Mouse (Mus musculus) forebrain, embryonic 15.5 days (tissue): ENCODE measurements at regions not wholly inside any gene's neighbourhood (a gene's known extent, or its start where the extent isn't known, plus 50 kb on each side); places are given as distances from the start of the nearest gene placed in this dataset.

Experiments
- ATAC-seq: fragments of 200-750 bp; cut with Nextera tagmentation; replicated peaks from 2 replicates; pipeline ENCODE4 v1.8.0; 2017; ENCODE audit warnings: mild to moderate bottlenecking, moderate TSS enrichment, moderate library complexity
- H3K27ac ChIP-seq: fragments of 300-500 bp; sonication (generic); replicated peaks from 2 replicates; pipeline ENCODE4 v1.5.1; 2015; ENCODE audit warnings: mild to moderate bottlenecking, inconsistent platforms
- H3K27me3 ChIP-seq: fragments of 300-500 bp; sonication (generic); 2 replicates; pipeline ENCODE4 v1.6.1; 2015; ENCODE audit warnings: inconsistent platforms
- H3K36me3 ChIP-seq: fragments of 300-500 bp; sonication (generic); 2 replicates; pipeline ENCODE4 v1.6.1; 2015; ENCODE audit warnings: mild to moderate bottlenecking, inconsistent platforms
- H3K4me1 ChIP-seq: fragments of 300-500 bp; sonication (generic); 2 replicates; pipeline ENCODE4 v1.6.1; 2015; ENCODE audit warnings: inconsistent platforms
- H3K4me2 ChIP-seq: fragments of 300-500 bp; sonication (generic); replicated peaks from 2 replicates; pipeline ENCODE4 v1.6.1; 2015; ENCODE audit warnings: mild to moderate bottlenecking, inconsistent platforms
- H3K4me3 ChIP-seq: fragments of 300-500 bp; sonication (generic); 2 replicates; pipeline ENCODE4 v1.5.1; 2015; ENCODE audit warnings: mild to moderate bottlenecking, inconsistent platforms
- H3K9ac ChIP-seq: fragments of 300-500 bp; sonication (generic); replicated peaks from 2 replicates; pipeline ENCODE4 v1.6.1; 2015; ENCODE audit warnings: mild to moderate bottlenecking, inconsistent platforms
- H3K9me3 ChIP-seq: fragments of 300-500 bp; sonication (generic); 2 replicates; pipeline ENCODE4 v1.6.1; 2016; ENCODE audit warnings: inconsistent platforms
- WGBS: fragments of 180-500 bp; shearing (Covaris S2); methylation state at CpG from one replicate; pipeline ENCODE4 v1.1.7; 2015; ENCODE audit warnings: mixed read lengths; 5-methylcytosine and 5-hydroxymethylcytosine counted together

DNA sequence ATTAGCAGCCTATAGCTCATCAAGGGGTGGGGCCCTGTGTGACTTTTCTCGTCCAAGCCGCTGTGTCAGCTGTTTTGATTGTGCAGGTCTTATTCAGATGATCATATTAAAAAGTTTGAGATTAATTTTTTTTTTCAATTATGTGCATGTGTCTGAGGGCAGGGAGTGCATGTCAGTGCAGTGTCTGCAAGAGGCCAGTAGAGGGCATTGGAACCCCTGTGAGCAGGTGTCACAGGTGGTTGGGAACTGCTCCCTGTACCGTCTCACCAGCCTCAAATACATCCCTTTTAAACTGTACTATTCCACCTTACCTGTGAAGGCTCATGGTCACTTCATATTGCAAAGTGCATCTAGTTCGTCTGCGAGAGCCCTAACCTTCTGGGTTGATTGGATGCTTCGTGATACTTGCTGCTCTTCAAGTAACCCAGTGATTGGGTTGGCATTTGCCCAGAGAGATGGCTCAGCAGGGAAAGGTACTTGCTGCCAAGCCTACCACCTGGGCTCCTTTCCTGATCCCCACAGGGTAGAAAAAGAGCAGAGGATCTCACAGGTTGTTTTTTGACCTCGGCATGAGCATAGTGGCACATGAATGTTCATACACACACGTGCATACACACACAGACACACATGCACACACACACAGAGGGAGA, 178.3 kb upstream of the Fam19a5 start:
- no peak overlapping the region for H3K9ac ChIP-seq
- no peaks in the 10 kb centered on the region for H3K36me3 ChIP-seq
- no peak for ATAC-seq
- H3K4me1 ChIP-seq = no peaks in the 10 kb centered on the region
- WGBS = 48% methylated on average over 8 of the region's 8 CpGs
- H3K4me3 ChIP-seq = no peak overlapping the region
- no peaks in the 10 kb centered on the region for H3K9me3 ChIP-seq
- no peak overlapping the region for H3K4me2 ChIP-seq
- H3K27me3 ChIP-seq = no peaks in the 10 kb centered on the region
- no peak overlapping the region for H3K27ac ChIP-seq

- Histone ChIP-seq H3K36me3 (no peaks in the 10 kb centered on the region), H3K9ac (no peak overlapping the region), H3K27me3 (no peaks in the 10 kb centered on the region), H3K4me1 (no peaks in the 10 kb centered on the region), H3K4me3 (no peak overlapping the region), H3K27ac (no peak overlapping the region), H3K9me3 (no peaks in the 10 kb centered on the region), H3K4me2 (no peak overlapping the region)
- ATAC-seq = no peak
- 47% methylated on average over 5 of the region's 5 CpGs for WGBS
Observed at GRCm38 (mm10) chr15:87367381-87367780, 176.7 kb upstream of the Fam19a5 start.

DNA sequence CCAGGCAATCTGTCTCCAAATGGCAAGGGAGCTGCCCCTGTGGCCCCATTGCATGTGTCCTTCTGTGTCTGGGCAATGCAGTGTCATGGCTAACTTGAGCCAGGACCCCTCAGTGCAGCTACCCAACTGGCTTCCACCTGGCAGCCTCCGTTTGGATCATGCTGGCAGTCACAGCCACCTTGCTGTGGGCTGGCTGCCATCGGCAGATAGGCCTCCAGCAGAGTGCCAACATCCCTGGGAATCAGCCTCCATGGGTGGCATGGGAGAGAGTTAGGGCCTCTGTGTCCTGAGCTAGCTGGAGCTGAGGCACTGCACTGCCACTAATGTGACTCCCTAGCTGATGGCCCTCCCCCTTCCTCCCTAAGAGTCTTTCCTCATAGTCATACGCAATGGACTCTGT, 174.7 kb upstream of the Fam19a5 start:
- Histone ChIP-seq H3K4me1 (no peaks in the 10 kb centered on the region), H3K4me2 (no peak overlapping the region), H3K9me3 (no peaks in the 10 kb centered on the region), H3K27ac (no peak overlapping the region), H3K27me3 (no peaks in the 10 kb centered on the region), H3K9ac (no peak overlapping the region), H3K36me3 (no peaks in the 10 kb centered on the region), H3K4me3 (no peak overlapping the region)
- ATAC-seq = no peak
- 82% methylated on average over 3 of the region's 3 CpGs for WGBS

GRCm38 (mm10) chr15:87369836-87370235, 174.3 kb upstream of the Fam19a5 start:
- Histone ChIP-seq H3K36me3 (no peaks in the 10 kb centered on the region), H3K4me2 (no peak overlapping the region), H3K4me3 (no peak overlapping the region), H3K4me1 (no peaks in the 10 kb centered on the region), H3K9me3 (no peaks in the 10 kb centered on the region), H3K27me3 (no peaks in the 10 kb centered on the region), H3K27ac (no peak overlapping the region), H3K9ac (no peak overlapping the region)
- 91% methylated on average over 9 of the region's 9 CpGs for WGBS
- ATAC-seq = no peak

DNA sequence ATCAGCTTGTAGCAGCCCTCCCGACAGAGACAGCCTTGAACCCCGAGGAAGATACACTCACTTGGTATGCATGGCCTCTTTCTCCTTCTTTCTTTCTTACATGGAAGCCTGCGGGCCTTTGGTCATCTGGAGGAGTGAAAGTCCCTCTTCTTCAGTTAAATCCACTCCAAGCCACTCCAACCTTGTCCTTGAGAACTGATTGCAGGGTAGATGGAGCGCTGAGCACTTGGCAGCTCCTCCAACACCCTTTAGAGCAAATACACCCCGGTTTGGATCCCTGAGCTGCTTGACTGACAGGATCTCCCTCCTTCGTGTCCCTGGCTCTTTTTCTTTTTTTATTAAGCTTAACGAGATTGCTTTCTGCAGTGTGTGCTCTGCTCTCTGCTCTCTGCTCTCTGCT, 173.3 kb upstream of the Fam19a5 start:
- H3K4me2 ChIP-seq = no peak overlapping the region
- H3K9ac ChIP-seq = no peak overlapping the region
- H3K27me3 ChIP-seq = no peaks in the 10 kb centered on the region
- WGBS = 70% methylated on average over 7 of the region's 7 CpGs
- no peak overlapping the region for H3K27ac ChIP-seq
- H3K4me1 ChIP-seq = no peaks in the 10 kb centered on the region
- H3K4me3 ChIP-seq = no peak overlapping the region
- no peak for ATAC-seq
- H3K36me3 ChIP-seq = no peaks in the 10 kb centered on the region
- H3K9me3 ChIP-seq = no peaks in the 10 kb centered on the region

GRCm38 (mm10) chr15:87374670-87375069, 169.4 kb upstream of the Fam19a5 start:
- 77% methylated on average over 13 of the region's 13 CpGs for WGBS

GRCm38 (mm10) chr15:87375596-87376194, 168.4 kb upstream of the Fam19a5 start:
- Histone ChIP-seq H3K27me3 (no peaks in the 10 kb centered on the region), H3K36me3 (no peaks in the 10 kb centered on the region), H3K9ac (no peak overlapping the region), H3K4me3 (no peak overlapping the region), H3K27ac (no peak overlapping the region), H3K9me3 (no peaks in the 10 kb centered on the region), H3K4me1 (no peaks in the 10 kb centered on the region), H3K4me2 (no peak overlapping the region)
- 79% methylated on average over 14 of the region's 14 CpGs for WGBS
- no peak for ATAC-seq

More at GRCm38 (mm10) chr15:87374670-87375069, 169.4 kb upstream of the Fam19a5 start:
- H3K4me2 ChIP-seq = no peak overlapping the region
- H3K4me3 ChIP-seq = no peak overlapping the region
- H3K27ac ChIP-seq = no peak overlapping the region
- H3K9me3 ChIP-seq = no peaks in the 10 kb centered on the region
- no peak overlapping the region for H3K9ac ChIP-seq
- no peaks in the 10 kb centered on the region for H3K36me3 ChIP-seq
- H3K4me1 ChIP-seq = no peaks in the 10 kb centered on the region
- no peak for ATAC-seq
- H3K27me3 ChIP-seq = no peaks in the 10 kb centered on the region

- Histone ChIP-seq H3K4me3 (no peak overlapping the region), H3K9me3 (no peaks in the 10 kb centered on the region), H3K9ac (no peak overlapping the region), H3K27me3 (no peaks in the 10 kb centered on the region), H3K27ac (0 out of 2 replicates have a peak overlapping the region, but pooled peaks have one; percentile 42), H3K4me1 (peaks cover 15% of the 10 kb centered on the region), H3K36me3 (no peaks in the 10 kb centered on the region), H3K4me2 (no peak overlapping the region)
- ATAC-seq = no peak
- 33% methylated on average over 6 of the region's 6 CpGs for WGBS
Observed at GRCm38 (mm10) chr15:87383551-87384265, 160.4 kb upstream of the Fam19a5 start.

DNA sequence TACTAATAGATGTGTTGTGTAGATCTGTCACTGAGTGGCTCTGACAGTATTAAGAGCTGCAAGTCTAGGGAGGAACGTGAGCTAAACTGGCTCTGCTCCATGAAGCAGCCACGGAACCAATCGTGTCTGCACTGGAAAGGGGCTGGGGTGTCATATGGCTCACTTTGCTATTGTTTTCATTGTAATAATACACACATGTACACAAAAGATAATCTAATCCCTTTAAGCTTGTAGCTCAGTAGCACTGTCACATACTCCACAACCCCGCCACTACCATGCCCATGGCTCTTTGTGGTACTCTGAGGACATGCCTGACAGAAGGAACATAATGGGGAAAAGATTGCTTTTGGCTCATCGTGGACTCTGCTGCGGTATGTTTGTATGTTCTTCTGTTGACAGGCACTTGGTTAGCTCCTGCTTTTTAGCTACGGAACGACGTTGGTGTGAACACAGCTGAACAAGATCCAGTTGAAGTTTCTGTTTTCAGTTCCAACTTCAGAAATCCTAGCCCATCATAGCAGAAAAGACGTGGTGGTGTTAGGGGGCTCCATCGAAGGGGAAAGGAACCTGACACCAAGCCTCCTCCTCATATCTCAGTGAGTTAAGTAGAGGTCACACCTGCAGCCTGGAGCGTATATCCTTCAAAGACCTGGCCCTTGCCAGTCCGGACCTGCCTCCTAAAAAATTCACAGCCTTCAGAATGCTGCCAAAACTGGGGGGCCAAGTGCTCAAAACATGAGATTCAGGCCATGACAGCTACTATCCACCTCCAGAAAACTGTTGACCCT, 159.6 kb upstream of the Fam19a5 start:
- Histone ChIP-seq H3K27ac (peak overlapping the region; percentile 42; the same call in 1 of the 2 replicates), H3K4me1 (peaks cover 15% of the 10 kb centered on the region), H3K36me3 (no peaks in the 10 kb centered on the region), H3K9ac (no peak overlapping the region), H3K4me3 (no peak overlapping the region), H3K27me3 (no peaks in the 10 kb centered on the region), H3K4me2 (no peak overlapping the region), H3K9me3 (no peaks in the 10 kb centered on the region)
- WGBS = 48% methylated on average over 13 of the region's 13 CpGs
- ATAC-seq = no peak

GRCm38 (mm10) chr15:87386513-87386983, 157.6 kb upstream of the Fam19a5 start:
- ATAC-seq = no peak
- Histone ChIP-seq H3K9me3 (no peaks in the 10 kb centered on the region), H3K27ac (no peak overlapping the region), H3K4me1 (peaks cover 15% of the 10 kb centered on the region), H3K27me3 (no peaks in the 10 kb centered on the region), H3K9ac (no peak overlapping the region), H3K4me3 (no peak overlapping the region), H3K36me3 (no peaks in the 10 kb centered on the region), H3K4me2 (no peak overlapping the region)
- WGBS = 72% methylated on average over 6 of the region's 6 CpGs

- H3K27ac ChIP-seq = no peak overlapping the region
- no peak for ATAC-seq
- no peak overlapping the region for H3K4me3 ChIP-seq
- no peaks in the 10 kb centered on the region for H3K9me3 ChIP-seq
- no peaks in the 10 kb centered on the region for H3K36me3 ChIP-seq
- no peaks in the 10 kb centered on the region for H3K27me3 ChIP-seq
- H3K4me2 ChIP-seq = no peak overlapping the region
- H3K9ac ChIP-seq = no peak overlapping the region
- no peaks in the 10 kb centered on the region for H3K4me1 ChIP-seq
- WGBS = 59% methylated on average over 8 of the region's 8 CpGs
Observed at GRCm38 (mm10) chr15:87391395-87391794, 152.7 kb upstream of the Fam19a5 start.

DNA sequence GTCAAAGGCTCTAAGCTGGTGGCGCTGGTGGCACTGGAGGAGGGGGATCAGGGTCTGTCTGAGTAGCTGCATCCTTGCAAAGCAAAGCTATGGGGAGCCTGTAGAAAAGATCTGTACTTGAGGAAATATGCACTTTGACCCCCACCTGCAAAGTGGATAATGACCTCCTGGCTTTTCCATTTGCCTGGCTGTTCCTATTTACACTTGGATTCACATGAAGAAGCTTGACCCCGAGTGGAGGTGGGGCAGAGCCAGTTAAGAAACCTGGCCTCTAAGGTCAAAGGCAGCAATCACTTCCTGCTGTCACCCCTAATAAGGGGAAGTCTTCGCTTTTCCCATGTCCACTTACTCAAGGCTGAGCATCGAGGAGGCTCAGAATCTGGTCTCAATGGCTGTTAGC, 145.7 kb upstream of the Fam19a5 start:
- H3K27me3 ChIP-seq = no peaks in the 10 kb centered on the region
- H3K27ac ChIP-seq = no peak overlapping the region
- H3K4me2 ChIP-seq = no peak overlapping the region
- H3K9me3 ChIP-seq = no peaks in the 10 kb centered on the region
- no peaks in the 10 kb centered on the region for H3K4me1 ChIP-seq
- no peaks in the 10 kb centered on the region for H3K36me3 ChIP-seq
- no peak overlapping the region for H3K4me3 ChIP-seq
- WGBS = 77% methylated on average over 4 of the region's 4 CpGs
- ATAC-seq = no peak
- H3K9ac ChIP-seq = no peak overlapping the region
